Mouse (Mus musculus) urinary bladder, postnatal 10 days (tissue): ENCODE measurements around the gene Nfatc4.

ENCODE experiments used
- DNase-seq: peaks from one replicate; pipeline ENCODE4 v3.0.0; 2022; ENCODE audit warnings: low spot score

Nfatc4 gene

GRCm38 (mm10) chr14:55822991-55823762, at the start of gene Nfatc4:
Gene Nfatc4 (plus strand): TSS chr14:55823144.
- peak; percentile 79 for DNase-seq

GRCm38 (mm10) chr14:55776711-55777110, 46.2 kb upstream of the Nfatc4 start:
- DNase-seq = no peak

GRCm38 (mm10) chr14:55777176-55777575, 45.8 kb upstream of the Nfatc4 start:
- no peak for DNase-seq

- no peak for DNase-seq
Measured at GRCm38 (mm10) chr14:55777806-55778205, 45.1 kb upstream of the Nfatc4 start.

- no peak for DNase-seq
Measured at GRCm38 (mm10) chr14:55778686-55779085, 44.3 kb upstream of the Nfatc4 start.

DNA sequence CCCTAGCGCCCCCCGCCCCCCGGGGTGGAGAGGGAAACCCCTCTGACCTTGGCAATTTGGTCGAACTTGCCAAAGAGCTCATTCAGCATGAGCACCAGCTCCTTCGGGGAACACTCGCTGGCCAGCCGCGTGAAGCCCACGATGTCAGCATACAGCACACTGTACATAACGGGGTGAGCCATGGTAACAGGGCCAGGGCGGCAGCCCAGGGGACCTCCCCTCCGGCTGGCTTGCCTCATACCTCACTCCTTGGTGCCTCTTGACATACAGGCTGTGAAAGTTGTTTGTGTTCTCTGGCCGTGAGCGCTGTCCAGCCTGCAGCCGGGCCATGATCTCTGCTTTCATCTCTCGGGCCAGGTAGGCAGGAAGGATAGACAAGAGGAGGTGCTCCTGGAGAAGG, 43.3 kb upstream of the Nfatc4 start:
- DNase-seq = peak; percentile 7

- no peak for DNase-seq
Measured at GRCm38 (mm10) chr14:55780736-55781135, 42.2 kb upstream of the Nfatc4 start.

GRCm38 (mm10) chr14:55781310-55781709, 41.6 kb upstream of the Nfatc4 start:
- no peak for DNase-seq

DNA sequence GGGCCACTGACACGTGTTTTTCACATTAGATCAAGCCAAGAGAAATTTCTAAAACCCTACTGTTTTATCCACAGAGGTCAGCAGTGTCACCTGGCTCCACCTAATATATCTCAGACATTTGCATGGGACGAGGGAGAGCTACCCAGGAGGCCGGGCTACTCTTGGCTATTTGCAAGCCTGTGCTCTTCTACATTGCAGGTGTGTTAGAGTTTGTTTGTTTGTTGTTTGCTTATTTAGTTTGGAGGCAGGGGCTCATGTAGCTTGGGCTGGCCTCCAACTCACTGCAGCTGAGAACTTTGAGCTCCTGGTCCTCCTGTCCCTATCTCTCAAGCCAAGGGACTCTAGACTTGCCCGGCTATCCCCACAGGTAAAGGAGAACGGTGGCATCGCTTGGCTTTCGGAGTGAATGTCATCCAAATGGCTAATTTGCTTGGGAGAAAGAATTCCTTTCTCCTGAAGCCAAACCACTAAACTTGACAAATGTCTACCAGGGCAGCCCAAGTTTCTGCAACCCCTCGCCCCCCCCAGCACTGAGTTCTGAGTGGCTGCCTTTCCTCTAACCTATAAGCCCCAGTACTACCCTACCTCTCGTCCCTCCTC, 40.5 kb upstream of the Nfatc4 start:
- DNase-seq = no peak

DNA sequence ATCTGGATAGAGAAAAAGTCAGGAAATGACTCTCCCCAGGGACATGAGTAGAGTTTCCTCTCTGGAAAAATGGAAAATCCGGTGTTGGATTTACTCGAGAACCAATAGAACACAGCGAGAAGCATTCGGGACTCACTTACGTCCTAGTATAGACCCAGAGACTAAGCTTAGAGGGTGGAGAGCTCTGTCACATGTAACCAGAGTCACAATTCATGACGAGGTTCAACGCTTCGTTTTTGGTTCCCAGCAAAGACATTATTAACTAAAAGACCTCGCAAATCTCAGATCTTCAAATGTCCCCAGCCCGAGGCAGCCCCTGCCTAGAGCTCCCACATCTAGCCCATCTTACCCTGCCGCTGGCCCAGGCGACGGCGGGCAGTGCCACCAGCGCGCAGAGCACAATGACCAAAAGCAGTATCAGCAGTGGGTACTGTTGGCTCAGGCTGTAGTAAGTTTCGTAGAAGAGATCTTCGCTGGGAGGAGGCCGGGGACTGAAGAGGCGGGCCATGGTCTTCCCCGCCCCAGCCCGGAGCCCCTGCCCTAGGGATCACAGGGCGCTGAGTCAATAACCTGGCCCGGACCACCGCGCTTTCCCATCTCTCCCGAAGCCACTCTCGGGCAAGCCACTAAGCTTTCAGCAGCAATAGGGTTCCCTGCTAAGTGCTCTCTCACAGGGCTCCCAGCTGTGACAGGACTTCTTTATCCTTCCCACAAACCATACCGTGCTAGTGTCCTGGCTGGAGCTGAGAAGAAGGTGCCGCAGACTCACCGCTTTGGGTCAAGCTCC, 39.6 kb upstream of the Nfatc4 start:
- DNase-seq = peak; percentile 9

DNA sequence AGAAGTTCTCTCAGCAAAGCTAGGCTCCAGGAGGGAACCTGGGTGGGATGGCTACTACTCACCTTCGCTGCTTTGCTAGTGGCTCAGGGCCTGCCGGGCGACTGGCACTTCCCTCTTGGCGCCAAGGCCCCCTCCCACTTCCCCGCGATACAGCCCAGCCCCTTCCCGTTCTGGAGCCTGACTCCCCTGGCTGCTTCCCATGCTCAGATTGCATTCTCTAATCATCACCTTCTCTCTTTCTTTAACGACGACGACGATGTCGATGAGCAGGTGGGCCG, 39.0 kb upstream of the Nfatc4 start, which contains the start of gene Adcy4:
Gene Adcy4, minus strand, starts transcription at position 138 of the 278 bp plus-strand sequence.
- DNase-seq = peak; percentile 8

DNA sequence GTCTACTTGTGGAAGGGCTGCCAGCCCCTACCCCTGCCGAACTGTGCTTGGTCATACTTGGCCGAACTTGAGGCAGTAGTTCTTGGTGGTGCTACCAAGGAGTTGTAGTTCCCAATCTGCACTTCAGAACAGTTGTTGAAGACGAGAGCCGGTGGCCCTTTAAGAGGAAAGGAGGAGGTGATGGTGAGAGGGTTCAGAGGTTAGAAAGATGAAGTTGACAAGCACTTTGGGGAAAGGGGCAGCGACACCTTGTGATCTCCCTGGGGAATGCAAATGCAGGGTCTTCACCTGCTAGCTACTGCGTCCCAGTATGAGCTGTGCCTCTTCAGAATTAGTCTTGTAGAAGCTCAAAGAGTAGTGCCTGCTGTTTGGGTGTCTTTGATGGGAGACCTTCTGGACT, 37.7 kb upstream of the Nfatc4 start:
- no peak for DNase-seq

GRCm38 (mm10) chr14:55787731-55788130, 35.2 kb upstream of the Nfatc4 start:
- DNase-seq = no peak

DNA sequence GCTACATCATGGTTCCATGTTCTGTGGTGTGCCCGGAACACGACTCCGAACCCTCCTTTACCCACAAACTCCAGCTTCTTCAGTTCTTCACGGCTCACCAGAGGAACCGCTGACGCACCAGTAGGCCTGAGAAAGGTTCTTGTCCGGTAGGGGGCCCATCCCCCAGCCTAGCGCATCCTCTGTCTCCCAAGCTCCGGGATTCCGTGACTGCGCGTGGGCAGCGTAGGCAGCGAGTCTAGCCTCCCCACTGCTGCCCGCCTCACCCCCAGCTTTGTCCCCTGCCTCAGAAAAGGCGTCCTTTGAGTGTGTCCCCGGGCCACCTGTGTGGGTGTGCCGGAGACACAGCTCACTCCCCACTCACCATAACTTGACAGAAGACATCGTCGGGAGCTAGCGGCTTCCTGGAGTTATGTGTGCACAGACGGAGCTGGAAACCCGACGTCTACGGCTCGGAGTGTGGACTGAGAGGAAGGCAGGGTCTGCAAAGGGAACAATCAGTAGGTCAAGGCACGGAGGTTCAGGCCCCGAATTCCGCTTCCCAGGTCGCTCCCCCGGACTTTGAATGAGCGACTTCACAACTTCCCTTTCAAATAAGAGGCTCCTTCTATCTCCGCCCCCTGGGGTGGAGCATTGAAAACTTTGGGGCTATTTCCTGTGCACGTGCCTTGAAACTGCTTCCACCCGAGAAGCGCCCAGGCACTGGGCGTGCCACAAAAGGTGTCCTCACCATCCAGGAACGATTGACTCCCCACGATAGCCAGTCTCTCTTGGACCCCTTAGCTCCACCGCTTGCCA, 34.5 kb upstream of the Nfatc4 start, which contains the start of gene Ripk3:
Gene Ripk3, minus strand, starts transcription at position 610 of the 795 bp plus-strand sequence.
- DNase-seq = no peak

GRCm38 (mm10) chr14:55793461-55793860, 29.5 kb upstream of the Nfatc4 start:
- DNase-seq = no peak

- DNase-seq = no peak
Measured at GRCm38 (mm10) chr14:55793946-55794345, 29.0 kb upstream of the Nfatc4 start.

DNA sequence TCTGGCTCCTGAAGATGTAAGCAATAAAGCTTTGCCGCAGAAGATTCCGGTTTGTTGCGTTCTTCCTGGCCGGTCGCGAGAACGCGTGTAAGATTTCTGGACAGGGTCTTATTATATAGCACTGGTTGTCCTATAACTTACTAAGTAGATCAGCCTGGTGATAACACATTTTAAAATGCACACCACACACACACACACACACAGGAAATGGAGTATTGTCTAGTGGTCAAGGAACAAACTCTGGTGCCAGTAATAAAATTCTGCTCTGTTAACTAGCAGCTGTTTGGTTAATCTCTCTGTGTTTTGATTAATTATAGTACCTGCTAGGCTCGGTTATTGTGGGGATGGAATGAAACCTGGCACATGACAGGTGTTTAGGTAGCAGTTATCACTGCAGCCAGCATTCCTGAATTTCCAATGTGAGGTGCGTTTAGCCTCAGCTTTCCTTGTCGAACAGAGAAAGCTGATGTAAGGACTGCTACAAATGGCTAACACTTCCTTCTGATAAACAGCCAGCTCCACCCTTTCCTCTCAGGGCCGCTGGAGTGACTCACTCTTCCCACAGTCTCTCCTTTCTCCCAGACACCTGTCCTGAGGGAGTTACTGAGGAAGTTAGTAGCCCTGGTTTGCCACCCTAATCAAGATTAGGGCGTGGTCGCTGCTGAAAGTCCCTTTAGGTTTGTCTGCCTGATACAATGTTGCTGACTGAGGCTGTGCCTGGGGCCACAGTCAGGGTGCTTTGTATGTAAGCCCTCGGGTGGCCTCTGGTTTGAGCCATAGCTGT, 27.4 kb upstream of the Nfatc4 start:
- no peak for DNase-seq

- DNase-seq = no peak
Measured at GRCm38 (mm10) chr14:55814885-55815284, 8.1 kb upstream of the Nfatc4 start.

DNA sequence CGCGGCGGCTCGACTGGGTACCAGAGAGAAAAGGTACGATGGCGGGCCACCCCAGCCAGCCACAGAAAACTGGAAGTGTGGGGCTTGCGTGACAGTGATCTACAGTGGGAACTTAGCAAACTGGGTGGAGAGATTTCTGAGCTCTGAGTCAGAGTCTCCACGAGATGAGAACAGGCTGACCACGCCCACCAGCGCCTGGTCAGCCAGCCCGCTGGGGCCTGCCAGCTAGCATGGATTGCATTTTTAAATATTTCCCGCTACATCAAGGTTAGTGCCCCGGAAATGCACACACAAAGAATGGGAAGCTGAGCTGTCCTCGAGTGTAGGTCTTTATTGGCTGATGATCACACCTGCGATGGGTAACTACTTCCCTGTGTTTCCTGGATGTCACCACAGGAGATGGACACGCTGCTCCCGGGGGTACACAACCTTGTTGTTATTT, 7.6 kb upstream of the Nfatc4 start:
- DNase-seq = no peak

- DNase-seq = no peak
Measured at GRCm38 (mm10) chr14:55819845-55820405, 3.0 kb upstream of the Nfatc4 start.

- no peak for DNase-seq
Measured at GRCm38 (mm10) chr14:55820576-55820975, 2.4 kb upstream of the Nfatc4 start.
